Mouse (Mus musculus) adrenal gland, adult 10 weeks (tissue): Measurements from ENCODE around the gene Actg2. TPM values are rescaled to one million over a fixed set of nuclear protein-coding genes. Genes with fewer than 3 reads are reported as not detected.

Experiments
- polyA plus RNA-seq: library from polyadenylated mRNA; stranded (reverse); fragments of 350-450 nt; fragmentation: Illumina TruSeq; extraction: RNeasy Lipid Tissue Mini Kit (QIAGEN cat#74804); gene quantifications from one replicate; pipeline ENCODE4 v1.2.3, GENCODE M21; 2014; ENCODE audit warnings: low read depth, low replicate concordance

The Actg2 gene
- polyA plus RNA-seq = 1.5 TPM

GRCm38 (mm10) chr6:83536028-83536794 lies at the start of gene Actg2:
Actg2 (minus strand) TSS chr6:83536265.

GRCm38 (mm10) chr6:83572671-83573070 lies 36.6 kb upstream of the Actg2 start, which contains the start of gene Stambp:
Stambp (minus strand) TSS chr6:83572729.

GRCm38 (mm10) chr6:83506258-83507167 lies 29.6 kb downstream of the Actg2 start, which contains the start of gene Dguok:
Dguok (minus strand) TSS chr6:83506969.

Other genes with a start within 250 kb of the Actg2 start
- gene Mthfd2, start 210.4 kb downstream of the Actg2 start, polyA plus RNA-seq = 8.0 TPM
- gene Mob1a, start 210.2 kb downstream of the Actg2 start, polyA plus RNA-seq = 205 TPM
- 147 TPM for gene Bola3, start 187.1 kb downstream of the Actg2 start, polyA plus RNA-seq
- 8.1 TPM for gene Tet3, start 77.2 kb downstream of the Actg2 start, polyA plus RNA-seq
- gene Dguok, start 29.3 kb downstream of the Actg2 start, polyA plus RNA-seq = 34.9 TPM
- 83.3 TPM for gene Stambp, start 36.5 kb upstream of the Actg2 start, polyA plus RNA-seq
- not detected for gene Clec4f, start 119.9 kb upstream of the Actg2 start, polyA plus RNA-seq
- gene Cd207, start 141.6 kb upstream of the Actg2 start, polyA plus RNA-seq = not detected
- gene Vax2, start 175.0 kb upstream of the Actg2 start, polyA plus RNA-seq = not detected
- gene Atp6v1b1, start 206.7 kb upstream of the Actg2 start, polyA plus RNA-seq = not detected
- not detected for gene Ankrd53, start 226.4 kb upstream of the Actg2 start, polyA plus RNA-seq
- gene Tex261, start 239.5 kb upstream of the Actg2 start, polyA plus RNA-seq = 59.9 TPM